Mouse (Mus musculus) frontal cortex, adult 2 months (tissue): ENCODE data around the gene Adamtsl4. TPM values are rescaled to one million over a fixed set of nuclear protein-coding genes. Genes with fewer than 3 reads are reported as not detected.

Experiments
- DNase-seq, 2 experiments: peaks; one replicate each; pipeline ENCODE4 v3.0.0; 2022; ENCODE audit warnings: low spot score in 1 of 2; ENCODE audit errors: extremely low spot score in 1 of 2
- polyA plus RNA-seq: library from polyadenylated mRNA; depleted of rRNA; stranded (reverse); fragments of >200 nt; gene quantifications from 2 replicates; pipeline ENCODE4 v1.2.3, GENCODE M21; 2012; rRNA removed

Adamtsl4 gene
- polyA plus RNA-seq, 1 experiment = 4.1 TPM

GRCm38 (mm10) chr3:95645313-95646235 lies 42.1 kb downstream of the Adamtsl4 start:
- no peak for DNase-seq

DNA sequence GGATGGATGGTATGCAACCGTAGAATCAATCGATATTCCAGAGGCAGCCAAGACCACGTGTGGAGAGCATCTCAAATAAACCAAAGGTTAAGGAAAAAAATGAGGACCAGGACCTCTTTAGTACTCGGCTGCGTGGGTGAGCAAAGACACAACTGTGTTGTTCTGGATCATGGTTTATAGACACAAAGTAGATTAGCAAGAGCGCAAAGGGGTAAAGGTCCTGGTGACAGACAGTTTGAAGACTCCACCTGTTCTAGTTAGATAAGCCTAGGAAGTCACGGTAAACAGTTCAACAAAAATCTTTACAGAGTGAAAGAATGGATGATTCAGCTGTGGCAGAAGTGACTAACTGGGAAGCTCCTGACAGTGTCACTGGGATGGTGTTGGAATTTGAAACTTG lies 44.6 kb downstream of the Adamtsl4 start:
- DNase-seq = no peak

DNA sequence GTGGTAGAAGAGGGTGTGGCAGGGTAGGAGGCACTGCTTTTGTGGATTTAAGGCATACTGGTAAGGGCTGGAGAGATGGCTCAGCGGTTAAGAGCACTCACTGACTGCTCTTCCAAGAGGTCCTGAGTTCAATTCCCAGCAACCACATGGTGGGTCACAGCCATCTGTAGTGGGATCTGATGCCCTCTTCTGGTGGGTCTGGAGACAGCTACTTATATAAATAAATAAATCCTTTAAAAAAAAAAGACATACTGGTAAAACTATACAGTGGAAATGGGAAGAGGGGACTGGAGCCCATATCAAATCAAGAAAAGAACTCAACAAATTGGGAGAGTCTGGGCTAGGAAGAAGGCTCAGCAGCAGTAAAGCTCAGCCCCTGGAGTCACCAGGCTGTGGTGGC lies 48.0 kb downstream of the Adamtsl4 start:
- no peak for DNase-seq

GRCm38 (mm10) chr3:95636072-95636471 lies 51.6 kb downstream of the Adamtsl4 start:
- no peak for DNase-seq

- DNase-seq = no peak
Measured at GRCm38 (mm10) chr3:95635636-95636035, 52.1 kb downstream of the Adamtsl4 start.

GRCm38 (mm10) chr3:95632648-95633588 lies 54.8 kb downstream of the Adamtsl4 start:
- DNase-seq = no peak

DNA sequence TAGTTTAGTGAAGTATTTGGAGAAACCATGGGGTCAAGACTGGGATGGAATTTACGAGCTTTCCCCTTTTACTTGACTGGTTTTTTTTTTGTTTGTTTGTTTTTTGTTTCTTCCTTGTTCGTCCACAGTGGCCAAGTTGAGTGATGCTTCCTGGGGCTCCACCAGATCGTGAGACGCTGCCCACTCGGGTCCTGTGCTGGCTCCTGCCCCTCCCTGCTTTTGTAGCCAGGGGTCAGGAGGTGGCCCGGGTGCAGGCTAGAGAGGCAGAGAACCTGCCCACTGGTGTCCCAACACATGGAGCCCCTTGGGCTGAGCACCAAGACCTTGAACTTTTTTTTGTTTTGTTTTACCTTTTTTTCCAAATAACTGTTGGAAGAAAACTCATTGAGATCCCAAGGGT lies 56.4 kb downstream of the Adamtsl4 start:
- DNase-seq = no peak

GRCm38 (mm10) chr3:95630856-95631255 lies 56.9 kb downstream of the Adamtsl4 start:
- DNase-seq = no peak

GRCm38 (mm10) chr3:95629755-95630154 lies 58.0 kb downstream of the Adamtsl4 start:
- peak; percentile 75 to 85 for DNase-seq

GRCm38 (mm10) chr3:95627763-95628162 lies 60.0 kb downstream of the Adamtsl4 start:
- DNase-seq = peak; percentile 85 to 88

Other genes starting within 250 kb of the Adamtsl4 start
- gene Ctsk, start 188.7 kb downstream of the Adamtsl4 start, polyA plus RNA-seq = 5.3 and 6.5 TPM in 2 replicates
- gene Ctss, start 161.1 kb downstream of the Adamtsl4 start, polyA plus RNA-seq = 72.3 and 95.0 TPM in 2 replicates
- not detected in 2 replicates for gene Hormad1, start 128.2 kb downstream of the Adamtsl4 start, polyA plus RNA-seq
- gene Golph3l, start 99.0 kb downstream of the Adamtsl4 start, polyA plus RNA-seq = 15.7 and 16.8 TPM in 2 replicates
- gene Ensa, start 62.9 kb downstream of the Adamtsl4 start, polyA plus RNA-seq = 154 and 164 TPM in 2 replicates
- 43.3 and 47.0 TPM in 2 replicates for gene Mcl1, start 29.1 kb downstream of the Adamtsl4 start, polyA plus RNA-seq
- gene Ecm1, start 51.7 kb upstream of the Adamtsl4 start, polyA plus RNA-seq = 19.9 and 23.0 TPM in 2 replicates
- gene Tars2, start 72.3 kb upstream of the Adamtsl4 start, polyA plus RNA-seq = 37.5 and 38.4 TPM in 2 replicates
- 24.6 and 28.5 TPM in 2 replicates for gene Rprd2, start 130.9 kb upstream of the Adamtsl4 start, polyA plus RNA-seq
- 35.9 and 36.2 TPM in 2 replicates for gene Prpf3, start 168.0 kb upstream of the Adamtsl4 start, polyA plus RNA-seq
- 235 and 288 TPM in 2 replicates for gene Mrps21, start 183.6 kb upstream of the Adamtsl4 start, polyA plus RNA-seq
- gene Ciart, start 194.3 kb upstream of the Adamtsl4 start, polyA plus RNA-seq = 37.2 and 42.7 TPM in 2 replicates
- gene BC028528, start 204.1 kb upstream of the Adamtsl4 start, polyA plus RNA-seq = 15.0 and 16.2 TPM in 2 replicates
- 70.6 and 75.5 TPM in 2 replicates for gene Aph1a, start 206.1 kb upstream of the Adamtsl4 start, polyA plus RNA-seq
- gene Car14, start 216.8 kb upstream of the Adamtsl4 start, polyA plus RNA-seq = 12.8 and 14.6 TPM in 2 replicates
- gene Anp32e, start 241.3 kb upstream of the Adamtsl4 start, polyA plus RNA-seq = 117 and 123 TPM in 2 replicates